Mouse (Mus musculus) kidney, adult 18-20 months (tissue): Measurements from ENCODE around the gene Ceacam1.
"Not testable (repeated sequence)": the region's sequence is repeated elsewhere in the genome, so short reads cannot be mapped to it uniquely, and the experiment has no call there.

Experiments
- DNase-seq: peaks from one replicate; pipeline ENCODE4 v3.0.0; 2021

Gene Ceacam1

DNA sequence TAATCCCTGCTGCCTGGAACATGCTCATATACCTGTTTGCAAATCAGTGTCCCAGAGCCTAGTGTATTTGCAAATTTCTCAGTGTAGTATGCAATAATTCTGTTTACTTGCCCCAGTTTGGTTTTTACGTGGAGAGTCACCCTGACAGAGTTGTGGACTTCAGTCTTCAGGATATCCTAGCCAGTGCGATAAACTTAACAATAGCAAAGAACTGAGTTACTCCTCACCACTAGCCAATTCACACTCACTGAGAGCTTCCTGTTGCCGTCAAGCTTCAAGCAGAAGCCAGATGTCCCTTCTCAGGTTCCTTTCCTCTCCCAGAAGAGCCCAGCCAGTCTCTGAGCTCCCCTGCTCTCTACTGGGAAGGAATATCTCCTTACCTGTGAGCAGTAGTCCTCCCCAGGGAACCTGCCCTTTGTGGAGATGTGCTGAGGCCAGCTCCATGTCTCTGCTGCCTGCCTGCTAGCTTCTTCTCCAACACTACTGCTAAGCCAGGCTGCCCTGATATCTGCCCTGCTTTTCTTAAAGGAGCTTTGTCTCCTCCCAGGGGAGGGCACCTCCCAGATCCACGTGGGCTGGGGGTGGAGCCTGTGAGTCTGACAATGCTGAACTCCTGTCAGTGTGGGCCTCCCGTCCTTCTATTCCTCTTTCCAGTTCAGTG lies at the start of gene Ceacam1:
Ceacam1 (minus strand) TSS at position 513 of the 661 bp plus-strand sequence.
- peak; percentile 83 for DNase-seq

DNA sequence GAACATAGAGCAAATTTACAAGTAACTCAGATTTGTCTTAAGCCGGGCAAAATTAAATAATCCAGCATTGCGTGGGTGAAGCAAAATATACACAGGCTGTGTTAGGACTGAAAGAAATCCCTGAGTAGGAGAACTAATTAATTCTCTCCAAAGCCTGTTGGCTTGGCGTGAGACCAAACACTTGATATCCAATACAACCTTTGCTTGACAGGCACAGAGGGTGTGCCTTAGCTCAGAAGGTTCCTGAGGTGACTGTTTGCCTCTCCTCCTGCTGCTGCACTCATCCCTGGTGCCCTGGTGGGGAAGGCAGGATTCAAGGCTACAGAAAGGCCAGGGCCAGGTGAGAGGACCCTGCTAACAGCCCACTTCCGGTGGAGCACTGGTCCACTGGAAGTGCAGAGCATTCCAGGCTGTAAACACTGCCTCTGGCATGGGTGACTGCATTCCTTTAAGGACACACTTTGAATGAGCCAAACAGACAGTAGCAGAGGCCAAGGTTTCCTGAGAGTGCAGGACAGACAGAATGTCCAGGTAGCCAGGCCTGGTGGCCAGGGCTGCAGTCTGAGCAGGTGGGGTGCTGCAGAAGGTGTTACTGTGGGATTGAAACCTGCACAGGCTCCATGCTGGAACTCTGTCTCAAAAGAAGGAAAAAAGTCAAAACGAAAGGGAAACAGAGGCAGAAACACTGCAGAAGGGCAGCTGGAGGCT lies 38.8 kb upstream of the Ceacam1 start:
- DNase-seq, result not testable (repeated sequence)

DNA sequence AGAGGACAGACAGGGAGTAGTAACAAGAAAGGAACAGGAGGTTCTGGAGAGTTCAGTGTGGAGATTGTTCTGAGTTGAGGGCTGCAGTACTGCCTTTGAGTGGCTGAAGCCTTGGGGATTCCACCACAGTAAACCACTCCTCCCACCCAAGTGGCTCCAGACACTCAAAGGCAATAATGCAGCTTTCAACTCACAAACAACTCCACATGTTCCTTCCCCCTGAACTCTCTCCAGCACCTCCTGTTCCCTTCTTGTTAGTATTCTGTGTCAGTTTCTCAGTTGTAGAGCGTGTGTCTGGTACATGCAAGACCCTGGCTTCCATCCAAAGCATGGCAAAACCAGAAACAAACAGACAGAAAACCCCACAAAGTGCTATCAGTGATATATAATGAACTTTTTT lies 38.3 kb upstream of the Ceacam1 start:
- DNase-seq, result not testable (repeated sequence)

DNA sequence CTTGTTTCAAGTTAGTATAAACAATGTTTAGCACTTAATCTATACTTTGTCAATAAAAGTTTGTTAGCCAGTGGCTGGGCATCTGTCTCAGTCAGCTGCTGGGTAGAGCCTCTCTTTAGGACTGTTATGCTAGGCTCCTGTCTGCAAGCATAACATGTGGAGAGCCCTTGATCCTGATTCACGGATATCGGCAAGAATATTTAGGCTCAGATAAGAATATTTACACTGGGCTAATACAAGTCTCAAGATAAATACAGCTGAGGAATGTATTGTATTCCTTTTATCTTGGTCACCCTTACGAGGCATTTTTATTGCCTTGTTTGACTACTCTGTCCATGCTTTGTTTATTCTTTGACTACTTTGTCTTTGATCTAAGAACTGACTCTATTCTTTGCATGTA lies 32.5 kb upstream of the Ceacam1 start:
- DNase-seq, result no peak

DNA sequence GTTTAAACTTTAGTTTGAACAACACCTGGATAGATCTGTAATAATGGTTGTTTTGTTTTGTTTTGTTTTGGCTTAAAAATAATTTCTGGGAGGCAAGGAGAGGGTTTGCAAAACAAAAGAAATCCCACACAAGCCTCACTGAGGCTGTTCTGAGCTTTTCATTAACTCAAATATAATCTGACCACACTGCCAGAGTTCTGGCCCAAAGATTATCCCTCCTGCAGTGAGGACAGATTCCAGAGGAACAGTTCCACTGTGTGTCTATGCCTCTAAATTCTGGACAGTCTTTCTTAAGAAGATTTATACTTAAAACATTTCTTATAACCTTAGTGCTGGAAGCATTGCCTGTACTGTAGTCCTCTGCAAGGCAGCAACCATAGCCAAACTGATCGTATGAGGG lies 17.2 kb upstream of the Ceacam1 start:
- no peak for DNase-seq

DNA sequence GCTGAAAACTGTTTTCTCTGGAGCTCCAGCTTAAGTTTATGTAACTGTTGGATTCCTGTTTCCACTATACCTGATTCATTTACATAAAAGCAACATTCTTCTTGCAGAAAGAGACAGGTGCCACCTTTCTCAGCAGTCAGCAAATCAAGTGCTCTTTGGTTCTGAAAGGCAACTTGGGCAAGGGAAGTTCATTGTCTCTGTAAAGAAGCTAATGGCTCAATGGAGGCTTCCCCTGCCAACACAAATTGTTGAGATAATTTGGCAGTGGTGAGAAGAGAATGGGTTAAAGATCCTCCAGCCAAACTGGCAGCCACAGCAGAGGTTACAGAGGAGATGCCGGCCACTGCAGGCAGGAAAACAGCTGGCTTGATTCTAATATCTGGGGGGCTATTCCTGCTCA lies 13.3 kb upstream of the Ceacam1 start:
- DNase-seq, result not testable (repeated sequence)

DNA sequence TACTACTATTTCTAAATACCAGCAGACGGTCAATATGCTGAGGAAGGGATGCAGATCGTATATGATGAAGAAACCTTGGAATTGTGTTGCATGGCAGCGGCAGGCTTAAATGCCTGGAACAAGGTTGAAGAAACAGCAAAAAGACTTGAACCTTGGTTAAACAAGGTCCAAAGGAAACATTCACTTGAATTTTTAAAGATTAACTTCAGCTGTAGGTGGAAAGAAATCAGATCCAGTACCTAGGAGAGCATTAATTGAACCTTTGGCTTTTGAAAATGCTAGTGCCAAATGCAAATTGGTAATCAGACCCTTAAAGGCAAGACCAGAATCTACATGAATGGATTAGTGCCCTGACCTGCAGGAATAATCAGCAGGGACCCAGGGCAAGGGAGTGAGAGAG lies 12.0 kb upstream of the Ceacam1 start:
- DNase-seq, result peak; percentile 48

DNA sequence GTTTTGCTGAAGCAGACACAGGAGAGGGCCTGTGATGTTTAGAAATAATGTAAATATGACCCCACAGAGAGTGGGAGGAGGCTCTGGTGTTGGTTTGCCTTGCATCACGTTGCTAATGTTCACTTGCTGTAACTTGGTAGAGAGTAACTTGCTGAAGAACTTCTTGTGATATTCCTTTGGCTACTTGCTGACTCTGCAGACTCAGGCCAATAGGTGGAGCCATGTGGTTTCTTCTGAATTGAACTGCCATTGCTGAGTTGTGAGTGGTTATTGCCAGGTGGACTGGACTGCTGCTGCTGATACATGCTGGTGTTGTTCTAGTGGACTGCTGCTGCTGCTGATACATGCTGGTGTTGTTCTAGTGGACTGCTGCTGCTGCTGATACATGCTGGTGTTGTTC lies 8.8 kb upstream of the Ceacam1 start:
- DNase-seq, result peak; percentile 65

DNA sequence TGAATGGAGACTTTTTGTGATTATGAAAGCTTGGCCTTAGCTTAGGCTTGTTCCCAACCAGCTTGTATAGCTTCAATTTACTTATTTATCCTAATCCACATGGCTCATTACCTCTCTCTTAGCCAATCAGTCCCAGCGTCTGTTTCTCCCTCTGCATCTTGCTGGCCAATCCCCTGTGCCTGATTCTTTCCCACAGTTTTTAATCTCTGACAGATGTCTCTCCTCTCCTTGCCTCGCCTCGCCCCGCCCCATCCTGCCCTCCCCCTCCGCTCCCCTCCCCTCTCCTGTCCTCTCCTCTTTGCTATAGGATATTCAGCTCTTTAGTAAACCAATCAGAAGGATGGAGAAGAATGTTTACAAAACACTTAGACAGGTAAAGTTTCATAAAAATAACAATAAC lies 7.7 kb upstream of the Ceacam1 start:
- no peak for DNase-seq

DNA sequence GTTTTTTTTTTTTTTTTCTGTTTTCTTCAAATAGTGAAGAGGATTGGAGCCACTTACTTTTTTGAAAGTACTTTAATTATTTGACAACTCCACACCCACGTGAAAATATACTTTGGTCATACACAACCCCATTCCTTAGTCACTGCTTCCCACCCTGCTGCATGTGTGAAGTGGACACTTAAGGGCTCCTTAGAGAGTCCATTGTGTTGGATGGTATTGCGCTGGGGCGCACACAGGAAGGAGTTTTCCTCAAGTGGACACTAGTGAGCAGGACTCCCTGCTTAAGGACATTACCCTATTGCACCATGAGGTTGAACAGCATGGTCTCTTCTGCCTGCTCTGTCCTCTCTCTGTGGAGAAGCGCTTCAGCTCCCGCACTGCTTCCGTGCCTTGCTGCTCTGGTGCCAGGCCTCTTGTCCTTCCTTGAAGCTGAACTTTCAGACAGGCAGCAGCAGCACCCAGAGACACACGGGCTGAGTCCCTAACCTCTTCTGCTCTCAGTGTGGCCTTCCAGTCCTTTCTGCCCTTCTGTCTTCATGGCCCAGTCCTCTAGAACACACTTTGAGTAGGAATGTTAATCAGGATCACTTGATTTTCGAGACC lies 5.8 kb upstream of the Ceacam1 start:
- no peak for DNase-seq

DNA sequence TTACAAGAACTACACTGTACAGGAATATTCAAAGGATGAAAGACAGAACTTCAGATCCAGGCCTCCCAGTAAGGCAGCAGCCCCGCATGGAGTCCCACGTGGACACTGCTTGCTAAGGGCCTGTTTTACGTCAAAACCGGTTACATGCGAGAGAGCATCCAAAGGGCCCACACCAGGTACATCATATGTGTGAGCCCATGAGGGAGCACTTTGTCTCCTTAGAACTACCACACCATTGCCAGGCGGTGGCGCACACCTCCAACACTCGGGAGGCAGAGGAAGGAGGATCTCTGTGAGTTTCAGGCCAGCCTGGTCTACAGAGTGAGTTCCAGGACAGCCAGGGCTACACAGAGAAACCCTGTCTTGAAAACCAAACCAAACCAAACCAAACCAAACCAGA lies 3.4 kb upstream of the Ceacam1 start:
- not testable (repeated sequence) for DNase-seq

DNA sequence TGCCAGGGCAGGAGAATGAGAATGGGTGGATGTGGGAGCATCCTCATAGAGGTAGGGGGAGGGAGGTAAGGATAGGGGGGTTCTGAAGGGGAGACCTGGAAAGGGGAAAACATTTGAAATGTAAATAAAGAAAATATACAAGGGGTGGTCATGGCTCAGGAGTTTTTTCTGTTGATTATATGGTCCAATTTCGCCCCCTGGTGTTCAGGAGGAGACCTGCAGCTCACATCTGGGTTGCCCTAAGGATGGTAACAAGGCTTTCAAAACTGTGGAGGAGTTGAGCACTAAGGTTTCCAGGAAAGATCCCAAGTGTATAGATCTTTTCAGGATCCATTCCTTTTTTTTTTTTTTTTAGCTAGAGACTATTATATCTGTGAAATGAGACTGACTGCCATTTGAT lies 2.0 kb upstream of the Ceacam1 start:
- peak; percentile 73 for DNase-seq

DNA sequence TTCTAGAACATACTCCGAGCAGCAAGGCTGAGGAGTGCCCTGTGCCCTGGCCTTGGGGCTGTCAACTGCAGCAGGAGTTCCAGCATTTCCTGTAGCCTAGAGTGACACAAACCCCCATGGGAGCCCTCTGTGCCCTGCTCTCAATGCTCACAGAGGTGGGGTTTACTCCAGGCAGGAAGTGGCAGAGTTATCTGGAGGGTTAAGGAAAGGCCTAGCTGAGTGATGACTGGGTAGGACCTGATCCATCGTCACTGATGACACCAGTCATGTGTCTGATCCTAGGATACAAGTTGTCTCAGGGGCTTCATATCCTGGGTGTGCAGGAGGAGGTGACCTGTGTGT lies 320 bp upstream of the Ceacam1 start:
- not testable (repeated sequence) for DNase-seq

DNA sequence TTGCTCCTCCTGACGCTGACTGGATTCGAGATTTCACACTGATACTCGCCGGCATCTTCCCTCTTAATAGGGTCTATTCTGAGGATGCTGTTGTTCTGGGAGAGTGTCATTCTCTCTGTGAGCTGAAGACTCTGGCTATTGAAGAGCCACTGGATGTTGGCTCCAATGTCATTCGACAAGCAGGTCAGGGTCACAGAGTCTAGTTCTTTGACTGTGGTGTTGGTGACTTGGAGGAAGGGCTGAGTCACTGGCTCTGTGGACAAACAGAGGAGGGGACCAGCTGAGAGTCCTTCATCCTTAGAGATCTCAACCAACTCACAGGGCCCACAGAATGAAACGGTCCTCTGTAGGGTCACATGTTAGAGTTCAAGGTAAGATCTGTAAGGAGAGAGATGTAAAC lies 5.6 kb downstream of the Ceacam1 start:
- DNase-seq, result not testable (repeated sequence)

DNA sequence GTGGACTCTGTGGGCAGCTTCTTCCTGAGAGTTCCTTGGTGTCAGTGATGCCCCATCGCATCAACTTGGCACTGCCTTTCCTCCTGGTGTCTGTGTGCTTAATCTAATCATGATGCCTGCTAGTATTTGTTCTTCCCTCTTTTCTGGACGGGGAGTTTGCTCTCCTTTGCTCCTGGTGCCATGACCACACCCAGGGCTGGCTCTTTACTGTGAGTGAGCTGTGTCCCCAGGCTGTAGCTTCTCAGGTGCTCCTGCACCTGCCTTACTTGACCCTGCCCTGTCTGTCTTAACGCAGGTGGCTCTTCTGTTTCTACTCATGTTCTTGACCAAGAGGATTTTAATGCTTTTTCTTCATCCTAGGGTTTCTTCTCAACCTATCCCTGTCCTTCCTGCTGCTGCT lies 11.8 kb downstream of the Ceacam1 start:
- not testable (repeated sequence) for DNase-seq

DNA sequence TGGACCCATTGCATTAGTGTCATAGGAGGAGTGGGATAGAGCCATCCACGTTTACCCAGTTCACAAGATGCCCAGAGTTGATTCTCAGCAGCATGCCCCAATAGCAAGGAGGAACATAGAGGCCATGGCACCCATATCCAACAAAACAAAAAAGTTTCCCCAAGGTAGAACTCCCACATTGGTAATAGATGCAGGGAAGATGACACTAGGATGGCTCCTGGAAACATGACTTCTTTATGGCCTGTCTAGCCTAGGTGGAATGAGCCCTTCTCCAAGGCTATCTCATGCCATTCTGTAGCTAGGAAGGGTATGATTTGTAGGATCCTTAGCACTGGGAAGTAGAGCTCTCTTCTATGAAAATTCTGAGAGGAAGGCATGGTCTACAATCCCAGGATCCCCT lies 12.4 kb downstream of the Ceacam1 start:
- no peak for DNase-seq

DNA sequence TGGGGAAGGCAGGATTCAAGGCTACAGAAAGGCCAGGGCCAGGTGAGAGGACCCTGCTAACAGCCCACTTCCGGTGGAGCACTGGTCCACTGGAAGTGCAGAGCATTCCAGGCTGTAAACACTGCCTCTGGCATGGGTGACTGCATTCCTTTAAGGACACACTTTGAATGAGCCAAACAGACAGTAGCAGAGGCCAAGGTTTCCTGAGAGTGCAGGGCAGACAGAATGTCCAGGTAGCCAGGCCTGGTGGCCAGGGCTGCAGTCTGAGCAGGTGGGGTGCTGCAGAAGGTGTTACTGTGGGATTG lies 15.4 kb downstream of the Ceacam1 start:
- DNase-seq, result not testable (repeated sequence)

DNA sequence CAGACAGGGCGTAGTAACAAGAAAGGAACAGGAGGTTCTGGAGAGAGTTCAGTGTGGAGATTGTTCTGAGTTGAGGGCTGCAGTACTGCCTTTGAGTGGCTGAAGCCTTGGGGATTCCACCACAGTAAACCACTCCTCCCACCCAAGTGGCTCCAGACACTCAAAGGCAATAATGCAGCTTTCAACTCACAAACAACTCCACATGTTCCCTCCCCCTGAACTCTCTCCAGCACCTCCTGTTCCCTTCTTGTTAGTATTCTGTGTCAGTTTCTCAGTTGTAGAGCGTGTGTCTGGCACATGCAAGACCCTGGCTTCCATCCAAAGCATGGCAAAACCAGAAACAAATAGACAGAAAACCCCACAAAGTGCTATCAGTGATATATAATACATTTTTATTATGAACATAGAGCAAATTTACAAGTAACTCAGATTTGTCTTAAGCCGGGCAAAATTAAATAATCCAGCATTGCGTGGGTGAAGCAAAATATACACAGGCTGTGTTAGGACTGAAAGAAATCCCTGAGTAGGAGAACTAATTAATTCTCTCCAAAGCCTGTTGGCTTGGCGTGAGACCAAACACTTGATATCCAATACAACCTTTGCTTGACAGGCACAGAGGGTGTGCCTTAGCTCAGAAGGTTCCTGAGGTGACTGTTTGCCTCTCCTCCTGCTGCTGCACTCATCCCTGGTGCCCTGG lies 15.9 kb downstream of the Ceacam1 start:
- DNase-seq, result peak; percentile 58

DNA sequence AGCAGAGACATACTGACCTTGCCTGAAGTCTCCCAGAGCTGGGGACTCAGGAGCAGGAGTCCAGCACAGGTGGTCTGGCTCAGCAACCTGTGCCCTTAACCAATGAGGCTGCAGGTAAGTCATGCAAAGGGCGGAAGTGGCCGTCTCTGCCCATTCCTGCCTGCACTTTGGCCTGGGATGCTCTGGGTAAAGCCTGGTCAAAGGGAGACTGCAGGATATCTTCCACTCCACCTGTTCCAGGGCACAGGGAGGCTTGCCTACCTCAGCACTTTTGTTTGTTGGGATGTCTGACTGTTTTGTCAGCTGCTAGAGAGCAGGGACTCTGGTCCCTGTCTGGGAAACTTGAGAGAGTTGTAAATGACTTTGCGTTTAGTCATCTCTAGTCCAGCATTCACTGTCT lies 25.3 kb downstream of the Ceacam1 start:
- DNase-seq, result peak; percentile 45

DNA sequence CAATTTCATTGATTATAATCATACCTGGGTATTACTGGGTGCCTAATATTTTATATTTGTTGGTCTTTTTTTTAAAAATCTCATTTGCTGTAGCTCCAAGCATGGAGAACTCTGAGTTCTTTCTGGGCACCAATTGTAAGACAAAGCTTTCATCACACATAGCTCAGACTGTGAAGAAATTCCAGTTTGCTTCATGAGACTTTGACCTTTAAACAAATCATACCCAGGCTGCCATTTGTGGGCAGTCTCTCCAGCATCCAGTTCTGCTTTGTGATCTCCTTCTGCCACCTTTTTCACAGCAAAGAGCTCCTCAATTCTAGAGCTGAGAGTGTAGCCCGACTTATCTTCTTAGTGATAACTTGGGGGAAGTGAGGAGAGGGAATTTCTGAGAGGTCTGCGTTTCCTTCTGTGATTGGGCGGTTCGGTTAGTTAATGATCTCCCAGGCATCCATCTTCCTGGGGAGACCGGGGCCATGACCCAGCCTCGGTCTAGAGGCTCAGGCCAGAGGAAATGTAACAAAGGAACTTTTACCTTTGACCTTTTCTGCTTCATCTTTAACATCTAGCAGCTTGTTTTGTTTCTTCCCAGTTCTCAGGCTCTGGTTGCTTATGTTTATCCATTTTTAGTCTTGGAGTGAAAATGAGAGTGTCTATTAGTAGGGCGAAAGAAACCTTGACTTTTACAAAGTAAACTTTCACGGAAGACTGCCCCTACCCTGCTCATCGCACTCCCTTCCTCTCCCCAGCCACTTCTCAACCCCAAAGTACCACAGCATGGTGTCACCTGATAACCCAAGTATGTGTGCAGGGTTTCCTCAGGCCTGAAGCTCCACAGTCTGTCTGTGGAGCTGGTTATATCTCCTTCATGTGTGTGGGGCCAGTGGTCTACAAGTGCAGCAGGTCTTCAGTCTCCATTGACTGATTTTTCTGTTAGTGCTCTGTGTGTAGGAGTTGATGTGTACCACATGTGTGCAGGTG lies 27.2 kb downstream of the Ceacam1 start:
- peak; percentile 58 for DNase-seq

DNA sequence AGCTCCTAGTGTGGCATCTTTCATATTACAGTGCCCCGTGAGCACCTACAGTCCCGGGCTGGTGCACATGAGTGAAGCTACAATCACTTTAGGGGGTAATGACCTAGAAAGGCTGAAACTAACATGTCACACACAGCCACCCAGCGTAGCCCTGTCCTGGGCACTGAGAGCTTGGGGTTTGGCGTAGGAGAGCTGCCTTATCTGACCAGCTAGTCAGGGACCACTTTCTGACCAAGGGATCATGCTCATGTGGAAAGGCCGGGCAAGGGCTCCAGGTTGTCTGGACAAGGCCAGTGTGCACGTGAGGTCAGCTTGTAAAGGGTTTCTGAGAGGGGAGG lies 36.6 kb downstream of the Ceacam1 start:
- DNase-seq, result peak; percentile 27

DNA sequence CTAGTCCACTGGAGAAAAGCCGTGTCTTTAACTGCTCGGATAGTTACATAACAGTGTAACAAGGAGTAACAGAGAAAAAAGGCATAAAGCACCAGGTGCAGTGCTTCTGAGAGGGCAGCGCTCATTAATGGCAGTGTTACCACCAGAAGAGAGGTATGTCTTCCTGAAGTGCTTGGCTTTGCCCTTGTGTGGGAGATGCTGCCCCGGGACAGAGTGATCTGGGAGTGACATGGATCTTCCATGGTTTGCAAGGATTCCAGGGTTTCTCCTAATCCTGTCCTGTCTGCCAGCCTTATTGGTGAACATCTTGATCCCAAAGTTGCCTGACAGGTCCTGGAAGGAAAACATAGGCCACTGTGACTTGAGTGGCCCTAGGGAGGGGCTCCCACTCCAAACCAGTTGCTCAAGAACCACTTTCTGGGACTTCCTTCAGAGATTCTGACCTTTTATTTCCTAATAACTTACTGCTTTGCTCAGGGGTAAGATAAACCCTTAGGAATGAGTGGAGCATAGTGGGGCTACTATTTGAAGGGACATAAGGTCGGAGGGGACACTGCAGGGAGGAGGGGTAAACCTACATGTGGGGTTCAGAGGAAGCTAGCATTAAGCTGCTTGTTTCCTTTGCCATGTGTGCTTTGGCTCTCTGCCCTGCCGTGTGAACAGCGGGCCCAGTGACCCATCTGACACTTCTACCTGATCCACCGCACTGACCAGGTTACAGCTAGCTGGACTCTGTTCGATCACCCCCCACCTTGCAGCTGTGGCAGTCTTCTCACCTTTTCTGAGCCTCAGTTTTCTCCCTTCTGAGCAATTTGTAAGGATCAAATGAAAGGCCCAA lies 37.2 kb downstream of the Ceacam1 start:
- DNase-seq, result peak; percentile 47
